Mouse (Mus musculus): ENCODE data around the gene Serpinb9.
"Not testable (repeated sequence)": the region's sequence is repeated elsewhere in the genome, so short reads cannot be mapped to it uniquely, and the experiment has no call there.

The Serpinb9 gene

GRCm38 (mm10) chr13:33002950-33003349, at the start of gene Serpinb9:
TSS of gene Serpinb9 (plus strand) at chr13:33003250.
- no peak for DNase-seq (ENCODE audit: low spot score in 2 of 2)

- DNase-seq (ENCODE audit: low spot score in 2 of 2): no peak
Observed at GRCm38 (mm10) chr13:32956537-32956936, 46.5 kb upstream of the Serpinb9 start.

DNA sequence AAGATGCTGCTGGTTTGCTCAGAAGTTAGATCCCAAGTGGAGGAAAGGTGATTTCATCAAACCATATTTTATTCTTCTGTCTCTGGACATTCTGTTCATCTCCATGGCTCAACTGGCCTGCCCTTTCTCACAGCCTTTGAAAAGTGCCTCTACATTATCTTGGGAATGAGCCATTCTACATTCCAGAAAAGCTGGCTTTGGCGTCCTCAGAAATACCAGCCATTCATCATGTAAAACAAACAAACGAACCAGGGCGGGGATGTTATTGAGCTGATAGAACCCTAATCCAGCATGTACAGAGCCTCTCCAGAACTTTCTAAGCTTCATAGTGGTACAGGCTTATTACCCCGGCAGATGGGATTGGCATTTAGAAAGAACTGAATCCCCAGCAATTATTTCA, 45.1 kb upstream of the Serpinb9 start:
- DNase-seq (ENCODE audit: low spot score in 2 of 2): no peak

- not testable (repeated sequence) for DNase-seq (ENCODE audit: low spot score in 2 of 2)
Observed at GRCm38 (mm10) chr13:32958521-32958920, 44.5 kb upstream of the Serpinb9 start.

GRCm38 (mm10) chr13:32963990-32964753, 38.9 kb upstream of the Serpinb9 start:
- DNase-seq (ENCODE audit: low spot score in 2 of 2): peak in 1 of 2 experiments; percentile 29

- peak; percentile 62 to 77 for DNase-seq (ENCODE audit: low spot score in 2 of 2)
Observed at GRCm38 (mm10) chr13:32964989-32965811, 37.9 kb upstream of the Serpinb9 start, which contains the start of gene Serpinb6b. TSS of gene Serpinb6b (plus strand) at chr13:32965209.

DNA sequence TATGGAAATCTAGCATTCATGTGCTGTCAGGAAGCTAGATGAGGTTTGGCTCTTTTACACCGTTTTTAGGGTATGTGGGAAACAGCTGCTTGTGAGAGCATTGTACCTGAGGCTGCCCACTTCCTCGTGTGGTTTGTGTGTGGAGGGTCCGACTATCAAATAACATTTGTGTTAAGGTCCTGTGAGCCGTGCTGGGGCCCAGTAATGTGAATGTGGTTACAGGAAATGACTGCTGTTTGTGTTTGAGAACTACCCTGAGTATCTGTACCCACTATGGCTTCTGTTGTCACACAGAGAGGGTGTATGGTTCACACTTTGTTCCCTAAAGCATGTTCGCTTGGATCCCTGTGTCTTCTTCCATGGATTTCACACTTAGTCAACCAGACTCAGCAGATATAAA, 36.9 kb upstream of the Serpinb9 start:
- DNase-seq (ENCODE audit: low spot score in 2 of 2): peak; percentile 79 to 89

DNA sequence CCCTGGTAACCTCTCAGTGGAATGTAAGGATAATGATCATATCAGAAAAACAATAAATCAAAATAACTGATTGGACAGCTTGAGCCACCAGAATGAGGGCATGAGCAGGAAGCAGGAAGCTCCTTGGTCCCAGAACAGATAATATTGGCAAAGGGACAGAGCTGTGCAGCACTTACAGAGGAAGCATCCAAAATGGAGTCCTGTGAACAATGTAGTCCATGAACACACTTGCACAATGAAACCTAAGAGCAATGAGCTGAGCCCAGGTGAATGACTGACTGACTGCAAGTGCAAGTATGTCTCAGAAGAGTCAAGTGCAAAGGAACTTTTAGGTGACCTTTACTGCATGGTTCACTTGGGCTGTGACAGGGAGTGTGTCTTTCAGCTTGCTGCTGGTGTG, 35.8 kb upstream of the Serpinb9 start:
- no peak for DNase-seq (ENCODE audit: low spot score in 2 of 2)

DNA sequence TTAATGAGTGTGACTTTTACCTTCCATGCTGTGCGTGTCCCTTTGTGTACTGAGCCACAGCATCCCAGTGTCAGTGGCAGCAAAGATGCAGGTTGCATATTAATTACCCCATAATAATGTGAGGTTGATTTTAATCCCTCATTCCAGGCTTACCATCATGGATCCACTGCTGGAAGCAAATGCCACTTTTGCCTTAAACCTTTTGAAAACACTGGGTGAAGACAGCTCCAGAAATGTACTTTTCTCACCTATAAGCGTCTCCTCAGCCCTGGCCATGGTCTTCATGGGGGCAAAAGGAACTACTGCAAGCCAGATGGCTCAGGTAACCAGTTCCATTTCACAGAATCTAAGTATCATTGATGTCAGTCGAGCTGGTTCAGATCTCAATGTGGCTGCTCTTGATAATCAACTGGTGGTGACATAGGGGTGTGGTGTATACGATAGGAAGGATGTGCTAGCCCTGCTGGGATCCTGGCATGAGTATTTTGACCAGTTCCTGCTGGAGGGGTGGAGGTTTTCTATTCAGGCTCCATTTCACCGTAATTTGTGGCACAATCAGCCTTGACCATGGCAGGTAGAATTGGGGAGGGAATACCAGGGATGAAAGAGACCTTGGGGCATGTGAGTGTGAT, 34.6 kb upstream of the Serpinb9 start:
- no peak for DNase-seq (ENCODE audit: low spot score in 2 of 2)

GRCm38 (mm10) chr13:32968996-32969640, 33.9 kb upstream of the Serpinb9 start:
- no peak for DNase-seq (ENCODE audit: low spot score in 2 of 2)

- no peak for DNase-seq (ENCODE audit: low spot score in 2 of 2)
Observed at GRCm38 (mm10) chr13:32969641-32970040, 33.4 kb upstream of the Serpinb9 start.

DNA sequence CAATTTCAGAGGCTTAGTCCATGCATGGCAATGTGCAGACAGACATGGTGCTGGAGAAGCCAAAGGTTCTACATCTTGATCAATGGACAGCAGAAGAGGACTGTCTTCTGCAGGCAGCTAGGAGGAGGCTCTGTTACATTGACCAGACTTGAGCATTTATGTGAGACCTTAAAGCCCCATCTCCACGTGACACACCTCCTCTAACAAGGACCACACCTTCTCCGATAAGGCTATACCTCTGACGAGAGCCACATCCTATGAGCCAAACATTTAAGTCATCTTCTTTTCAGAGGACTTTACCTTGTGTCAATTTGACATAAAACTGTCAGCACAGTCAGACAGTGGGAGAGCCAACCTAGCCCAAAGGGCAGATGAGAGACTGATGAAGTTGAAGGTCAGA, 32.3 kb upstream of the Serpinb9 start:
- no peak for DNase-seq (ENCODE audit: low spot score in 2 of 2)

GRCm38 (mm10) chr13:32974268-32974667, 28.8 kb upstream of the Serpinb9 start:
- DNase-seq (ENCODE audit: low spot score in 2 of 2): no peak

GRCm38 (mm10) chr13:32974889-32975460, 28.1 kb upstream of the Serpinb9 start:
- DNase-seq (ENCODE audit: low spot score in 2 of 2): no peak

GRCm38 (mm10) chr13:32975710-32976109, 27.3 kb upstream of the Serpinb9 start:
- no peak for DNase-seq (ENCODE audit: low spot score in 2 of 2)

- DNase-seq (ENCODE audit: low spot score in 2 of 2): peak in 1 of 2 experiments; percentile 58
Observed at GRCm38 (mm10) chr13:32982556-32983042, 20.5 kb upstream of the Serpinb9 start.

- no peak for DNase-seq (ENCODE audit: low spot score in 2 of 2)
Observed at GRCm38 (mm10) chr13:32986256-32986655, 16.8 kb upstream of the Serpinb9 start.

GRCm38 (mm10) chr13:32993152-32993893, 9.7 kb upstream of the Serpinb9 start:
- peak; percentile 76 to 89 for DNase-seq (ENCODE audit: low spot score in 2 of 2)

DNA sequence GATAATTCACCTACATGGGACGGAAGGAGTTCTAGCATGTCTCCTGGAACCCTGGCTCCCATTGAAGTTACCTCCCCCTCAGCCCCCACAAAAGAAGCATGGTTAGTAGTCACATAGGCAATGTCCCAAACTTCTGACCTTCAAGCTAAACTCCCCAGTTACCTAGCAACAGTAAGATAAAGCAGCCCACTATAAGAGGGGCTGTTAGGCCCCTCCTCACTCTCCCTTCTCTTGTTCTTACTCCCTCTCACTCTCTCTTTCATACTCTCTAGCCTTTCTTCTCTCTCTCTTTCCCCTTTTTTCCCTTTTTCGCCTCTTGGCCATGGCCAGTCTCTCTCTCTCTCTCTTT, 9.2 kb upstream of the Serpinb9 start:
- DNase-seq (ENCODE audit: low spot score in 2 of 2): no peak

GRCm38 (mm10) chr13:32995051-32995450, 8.0 kb upstream of the Serpinb9 start:
- no peak for DNase-seq (ENCODE audit: low spot score in 2 of 2)

DNA sequence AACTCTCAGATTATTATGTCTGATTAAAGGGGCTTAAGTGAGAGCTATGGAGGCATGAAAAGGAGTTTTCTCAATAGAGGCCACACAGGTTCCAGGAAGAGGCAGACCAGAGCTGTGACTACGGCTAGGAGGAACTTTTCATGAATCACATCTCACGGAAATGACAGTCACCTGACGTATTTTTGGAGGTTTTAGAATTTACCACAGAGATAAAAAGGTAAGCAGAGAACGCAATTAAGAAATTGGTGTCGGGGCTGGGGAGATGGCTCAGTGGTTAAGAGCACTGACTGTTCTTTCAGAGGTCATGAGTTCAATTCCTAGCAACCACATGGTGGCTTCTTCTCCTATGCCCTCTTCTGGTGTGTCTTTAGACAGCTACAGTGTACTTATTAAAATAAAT, 1.7 kb upstream of the Serpinb9 start:
- peak; percentile 53 to 78 for DNase-seq (ENCODE audit: low spot score in 2 of 2)
